Mouse (Mus musculus) liver, postnatal 0 days (tissue): ENCODE data around the gene Mrps17.

ENCODE experiments used
- CTCF ChIP-seq: sonication (generic); IDR thresholded peaks from 2 replicates; pipeline ENCODE4 v1.5.1; 2016; ENCODE audit warnings: antibody characterized with exemption, low read depth
- EP300 ChIP-seq: IDR thresholded peaks from 2 replicates; pipeline ENCODE4 v1.6.1; 2016; ENCODE audit warnings: antibody characterized with exemption, low read depth, mild to moderate bottlenecking

DNA sequence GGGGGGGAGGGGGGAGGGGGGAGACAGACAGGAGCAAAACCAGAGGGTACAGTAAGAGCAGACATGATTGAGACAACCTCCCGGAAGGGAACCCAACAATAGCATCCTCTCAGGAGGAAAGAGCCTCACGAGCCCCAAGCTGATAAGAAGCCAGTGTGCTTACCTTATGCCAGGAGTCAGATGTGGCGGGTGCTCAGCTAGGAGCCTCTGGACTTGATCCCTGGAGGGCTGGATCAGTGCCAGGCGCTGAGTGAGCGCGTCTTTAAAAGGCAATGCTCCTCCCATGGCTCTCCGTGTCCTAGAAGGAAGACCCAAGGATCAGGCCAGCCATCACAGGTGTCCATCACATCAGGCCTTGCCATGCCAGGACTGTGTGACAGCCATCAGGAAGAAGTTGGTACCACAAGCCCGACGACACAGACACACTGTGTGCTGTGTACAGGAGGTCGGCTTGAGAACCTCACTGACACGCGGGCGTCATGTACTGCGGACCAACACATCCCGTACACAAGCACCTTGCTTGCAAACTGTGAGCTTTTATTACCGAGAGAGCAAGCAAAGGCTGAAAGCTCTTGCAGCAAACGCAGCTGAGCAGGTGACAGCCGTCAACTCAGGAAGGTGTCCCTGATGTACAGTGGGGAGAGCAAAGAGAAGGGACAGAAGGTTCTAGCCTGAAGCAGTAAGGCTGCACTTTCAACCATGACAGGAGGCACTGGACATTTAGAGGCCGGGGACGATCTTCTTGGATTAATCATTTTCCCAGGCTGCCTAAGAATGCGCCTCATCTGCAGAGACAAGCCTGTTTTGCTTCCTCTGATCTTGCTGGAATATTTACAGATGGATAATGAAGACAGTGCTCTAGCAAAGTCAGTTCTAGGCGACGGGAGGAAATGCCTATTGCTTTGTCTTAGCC, 55.4 kb downstream of the Mrps17 start:
- TF ChIP-seq CTCF (no peak), EP300 (no peak)
